Mouse (Mus musculus): ENCODE measurements around the gene Ppp1r2. TPM values are rescaled to one million over a fixed set of nuclear protein-coding genes. Genes with fewer than 3 reads are reported as not detected.
A peak's percentile ranks its signal among the peaks of the same experiment; 100 is the strongest.
"Not testable (repeated sequence)": the region's sequence is repeated elsewhere in the genome, so short reads cannot be mapped to it uniquely, and the experiment has no call there.

Gene Ppp1r2
- 36.4 and 36.8 TPM in 2 replicates for polyA plus RNA-seq (2015; fragmentation: Nextera tagmentation; extraction: Ambion mirVana)

DNA sequence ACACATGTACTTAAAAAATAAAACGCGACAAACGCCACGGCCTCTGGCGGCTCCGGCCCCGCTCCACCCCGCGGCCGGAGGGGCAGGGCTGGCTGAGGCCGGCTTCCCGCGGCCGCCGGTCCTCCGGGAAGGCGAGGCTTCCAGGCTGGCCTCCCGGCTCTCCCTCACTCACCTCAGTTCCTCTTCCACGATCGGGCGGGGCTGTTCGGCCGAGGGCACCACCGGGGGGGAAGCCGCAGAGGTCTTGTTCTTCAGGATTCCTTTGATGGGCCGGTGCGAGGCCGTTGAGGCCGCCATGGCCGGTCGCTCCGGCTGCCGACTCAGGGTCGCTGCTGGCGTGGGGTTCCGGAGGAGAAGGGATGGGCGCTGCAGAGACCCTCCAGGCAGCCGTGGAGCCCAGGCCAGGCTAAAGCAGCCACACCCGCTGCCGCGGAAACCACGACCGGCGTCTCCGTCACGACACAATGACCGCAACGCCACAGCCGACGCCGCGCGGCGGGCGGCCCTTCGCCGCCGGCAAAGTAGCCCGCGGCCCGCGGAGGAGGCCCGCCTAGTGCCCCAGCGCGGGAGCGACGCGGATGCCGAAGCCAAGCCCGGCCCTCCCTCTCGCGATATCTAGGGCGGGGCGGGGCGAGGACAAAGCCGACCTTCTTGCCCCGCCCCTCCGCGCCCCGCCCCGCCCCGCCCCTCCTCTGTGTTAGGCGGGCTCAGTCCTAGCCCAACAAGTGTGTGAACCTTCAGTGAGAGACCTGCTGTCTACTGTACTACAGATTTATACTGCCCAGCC, at the start of gene Ppp1r2:
TSS of gene Ppp1r2 (minus strand) at position 604 of the 787 bp plus-strand sequence.
- Histone ChIP-seq H3K36me3 (replicated peaks; ENCODE audit: insufficient read depth, low read length) (0 out of 2 replicates have a peak, but pooled peaks cover 3% of the 10 kb centered on the region), H3K9me3 (ENCODE audit: low read length) (no peaks in the 10 kb centered on the region)
- WGBS (ENCODE audit: insufficient replicate concordance): 0% methylated on average over 58 of the region's 83 CpGs

GRCm38 (mm10) chr16:31321501-31321900, 46.4 kb upstream of the Ppp1r2 start:
- DNase-seq (no peak), ATAC-seq (no peak)
- no peak overlapping the region for H3K4me3 ChIP-seq (ENCODE audit: low read depth, low read length)
- TF ChIP-seq CTCF (IDR thresholded peaks at IDR 0.05; ENCODE audit: low read depth) (no peak), EP300 (IDR thresholded peaks at IDR 0.05; ENCODE audit: low read depth) (no peak)
- H3K36me3 ChIP-seq (replicated peaks; ENCODE audit: insufficient read depth, low read length): no peaks in the 10 kb centered on the region
- no peak overlapping the region for H3K4me2 ChIP-seq (ENCODE audit: low read depth, low read length)
- H3K27ac ChIP-seq (ENCODE audit: low read depth): no peak overlapping the region
- H3K9me3 ChIP-seq (ENCODE audit: low read length): no peaks in the 10 kb centered on the region
- H3K4me1 ChIP-seq (ENCODE audit: insufficient read depth): peaks cover 4% of the 10 kb centered on the region; the same call in 1 of the 2 replicates
- no peak overlapping the region for H3K9ac ChIP-seq (replicated peaks)
- 79% methylated on average over 4 of the region's 4 CpGs for WGBS (ENCODE audit: insufficient replicate concordance)
- no peaks in the 10 kb centered on the region for H3K27me3 ChIP-seq (ENCODE audit: insufficient read depth, low read length)

More for the DNA sequence above, at the start of gene Ppp1r2:
- peak within 1 kb of the TSS; percentile 97 for H3K4me3 ChIP-seq (ENCODE audit: low read depth, low read length)
- no peaks in the 10 kb centered on the region for H3K27me3 ChIP-seq (ENCODE audit: insufficient read depth, low read length)
- ATAC-seq: peak; percentile 98
- H3K27ac ChIP-seq (ENCODE audit: low read depth): peak within 1 kb of the TSS; percentile 96
- DNase-seq: peak; percentile 96
- H3K9ac ChIP-seq (replicated peaks): peak within 1 kb of the TSS; percentile 95
- TF ChIP-seq CTCF (IDR thresholded peaks at IDR 0.05; ENCODE audit: low read depth) (no peak), EP300 (IDR thresholded peaks at IDR 0.05; ENCODE audit: low read depth) (no peak)
- peaks cover 38% of the 10 kb centered on the region for H3K4me1 ChIP-seq (ENCODE audit: insufficient read depth)
- H3K4me2 ChIP-seq (ENCODE audit: low read depth, low read length): peak within 1 kb of the TSS; percentile 74

DNA sequence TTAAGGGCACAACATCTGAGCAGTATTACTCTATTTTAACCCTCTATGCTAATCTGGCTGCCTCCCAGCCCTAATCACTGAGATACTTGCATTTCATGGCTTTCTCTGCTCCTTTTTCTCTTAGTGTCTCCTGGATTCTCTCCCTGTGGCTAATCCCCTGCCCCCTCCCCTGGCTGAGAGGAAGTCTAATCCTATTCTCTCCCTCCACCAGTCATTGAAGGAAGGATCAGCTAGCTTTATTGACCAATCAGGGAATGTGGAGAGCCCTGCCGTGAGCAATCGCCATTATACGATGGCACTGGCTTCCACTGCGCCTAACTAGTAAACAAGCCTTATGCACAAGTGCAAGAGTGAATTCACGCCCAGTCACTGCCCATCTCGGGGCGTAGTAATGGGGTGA, 45.9 kb upstream of the Ppp1r2 start:
- Histone ChIP-seq H3K9me3 (ENCODE audit: low read length) (no peaks in the 10 kb centered on the region), H3K36me3 (replicated peaks; ENCODE audit: insufficient read depth, low read length) (no peaks in the 10 kb centered on the region), H3K9ac (replicated peaks) (no peak overlapping the region), H3K4me1 (ENCODE audit: insufficient read depth) (peaks cover 4% of the 10 kb centered on the region; the same call in 1 of the 2 replicates), H3K27me3 (ENCODE audit: insufficient read depth, low read length) (no peaks in the 10 kb centered on the region), H3K4me3 (ENCODE audit: low read depth, low read length) (no peak overlapping the region), H3K27ac (ENCODE audit: low read depth) (no peak overlapping the region), H3K4me2 (ENCODE audit: low read depth, low read length) (no peak overlapping the region)
- WGBS (ENCODE audit: insufficient replicate concordance): 72% methylated on average over 7 of the region's 7 CpGs
- TF ChIP-seq EP300 (IDR thresholded peaks at IDR 0.05; ENCODE audit: low read depth) (no peak), CTCF (IDR thresholded peaks at IDR 0.05; ENCODE audit: low read depth) (no peak)
- no peak for ATAC-seq
- DNase-seq: no peak

DNA sequence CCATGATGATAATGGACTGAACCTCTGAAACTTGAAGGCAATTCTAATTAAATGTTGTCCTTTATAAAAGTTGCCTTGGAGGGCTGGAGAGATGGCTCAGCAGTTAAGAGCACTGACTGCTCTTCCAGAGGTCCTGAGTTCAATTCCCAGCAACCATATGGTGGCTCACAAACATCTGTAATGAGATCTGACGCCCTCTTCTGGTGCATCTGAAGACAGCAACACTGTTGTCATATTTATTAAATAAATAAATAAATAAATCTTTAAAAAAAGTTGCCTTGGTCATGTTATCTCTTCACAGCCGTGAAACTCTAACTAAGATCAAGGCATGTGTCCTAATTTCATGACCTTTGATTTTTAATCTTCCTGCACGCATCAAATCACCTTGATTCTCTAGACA, 44.6 kb upstream of the Ppp1r2 start:
- not testable (repeated sequence) for H3K27ac ChIP-seq (ENCODE audit: low read depth); H3K27me3 ChIP-seq (ENCODE audit: insufficient read depth, low read length); DNase-seq; ATAC-seq; H3K9ac ChIP-seq (replicated peaks); H3K4me1 ChIP-seq (ENCODE audit: insufficient read depth); H3K4me3 ChIP-seq (ENCODE audit: low read depth, low read length); H3K4me2 ChIP-seq (ENCODE audit: low read depth, low read length); H3K9me3 ChIP-seq (ENCODE audit: low read length); H3K36me3 ChIP-seq (replicated peaks; ENCODE audit: insufficient read depth, low read length)
- 51% methylated on average over 3 of the region's 3 CpGs for WGBS (ENCODE audit: insufficient replicate concordance)

DNA sequence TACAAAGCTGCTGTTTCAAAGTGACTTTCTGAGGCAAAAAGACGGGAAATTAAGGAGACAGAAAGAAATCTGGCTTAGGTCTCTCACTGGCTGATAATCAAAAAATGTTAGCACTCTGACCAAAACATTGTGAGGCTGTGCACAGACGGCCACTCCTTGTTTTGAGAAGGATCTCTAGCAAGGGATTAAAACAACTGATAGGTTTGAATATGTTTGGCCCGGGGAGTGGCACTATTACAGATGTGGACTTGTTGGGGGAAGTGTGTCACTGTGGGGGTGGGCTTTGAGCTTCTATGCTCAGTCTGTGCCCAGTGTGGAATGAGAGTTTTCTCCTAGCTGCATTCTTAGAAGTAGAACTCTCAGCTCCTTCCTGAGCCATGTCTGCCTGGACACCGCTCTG, 44.2 kb upstream of the Ppp1r2 start:
- Histone ChIP-seq H3K9me3 (ENCODE audit: low read length) (no peaks in the 10 kb centered on the region), H3K4me3 (ENCODE audit: low read depth, low read length) (no peak overlapping the region), H3K27ac (ENCODE audit: low read depth) (peak overlapping the region; percentile 39; the same call in 1 of the 2 replicates), H3K27me3 (ENCODE audit: insufficient read depth, low read length) (no peaks in the 10 kb centered on the region), H3K36me3 (replicated peaks; ENCODE audit: insufficient read depth, low read length) (no peaks in the 10 kb centered on the region), H3K4me1 (ENCODE audit: insufficient read depth) (peaks cover 4% of the 10 kb centered on the region; the same call in 1 of the 2 replicates), H3K9ac (replicated peaks) (no peak overlapping the region), H3K4me2 (ENCODE audit: low read depth, low read length) (no peak overlapping the region)
- TF ChIP-seq CTCF (IDR thresholded peaks at IDR 0.05; ENCODE audit: low read depth) (no peak), EP300 (IDR thresholded peaks at IDR 0.05; ENCODE audit: low read depth) (no peak)
- DNase-seq (no peak), ATAC-seq (no peak)
- 60% methylated on average over 4 of the region's 4 CpGs for WGBS (ENCODE audit: insufficient replicate concordance)

- 53% methylated on average over 2 of the region's 2 CpGs for WGBS (ENCODE audit: insufficient replicate concordance)
- H3K4me1 ChIP-seq (ENCODE audit: insufficient read depth): peaks cover 4% of the 10 kb centered on the region; the same call in 1 of the 2 replicates
- H3K27ac ChIP-seq (ENCODE audit: low read depth): no peak overlapping the region
- no peak for ATAC-seq
- H3K27me3 ChIP-seq (ENCODE audit: insufficient read depth, low read length): no peaks in the 10 kb centered on the region
- no peak overlapping the region for H3K9ac ChIP-seq (replicated peaks)
- TF ChIP-seq CTCF (IDR thresholded peaks at IDR 0.05; ENCODE audit: low read depth): no peak
- TF ChIP-seq EP300 (IDR thresholded peaks at IDR 0.05; ENCODE audit: low read depth): no peak
- H3K4me2 ChIP-seq (ENCODE audit: low read depth, low read length): no peak overlapping the region
- no peak overlapping the region for H3K4me3 ChIP-seq (ENCODE audit: low read depth, low read length)
- no peak for DNase-seq
- no peaks in the 10 kb centered on the region for H3K36me3 ChIP-seq (replicated peaks; ENCODE audit: insufficient read depth, low read length)
- H3K9me3 ChIP-seq (ENCODE audit: low read length): no peaks in the 10 kb centered on the region
These were observed 43.3 kb upstream of the Ppp1r2 start for GRCm38 (mm10) chr16:31318418-31318817.

All from liver, postnatal 0 days (tissue).